9 mouse cellular contexts compared by ENCODE assay signal in genomic region chr4:45279981-45280548, GRCm38 (mm10). TPM values are rescaled to one million over a fixed set of nuclear protein-coding genes. Genes with fewer than 3 reads are reported as not detected.
DNase-seq lines count a peak whose midpoint lies in the region; ATAC-seq and TF ChIP-seq lines count a peak whose summit lies in the region.
"Had no signal": no experiment of that assay in that cellular context is flagged by ENCODE, and none has a peak within 500 bp of the region (broad histone marks: within the 10 kb centered on the region; RNA-seq: fewer than 3 reads in every experiment).

No protein-coding gene starts in this region.

- H3K4me1 ChIP-seq in kidney, adult 2 months (ENCODE audit: control insufficient read depth, insufficient read depth, low read length) = no peaks in the 10 kb centered on the region
- no peaks in the 10 kb centered on the region for H3K4me1 ChIP-seq in limb, embryonic 11.5 days (ENCODE audit: control insufficient read depth, insufficient read depth, low read length)
- no peaks in the 10 kb centered on the region for H3K4me1 ChIP-seq in midbrain, postnatal 0 days (ENCODE audit: insufficient read depth, low read length)
- H3K4me1 ChIP-seq: liver, embryonic 15.5 days had no signal

- no peaks in the 10 kb centered on the region for H3K36me3 ChIP-seq in kidney, adult 2 months (ENCODE audit: control insufficient read depth, insufficient read depth, low read length)
- no peaks in the 10 kb centered on the region for H3K36me3 ChIP-seq in limb, embryonic 11.5 days (ENCODE audit: control insufficient read depth, insufficient read depth, low read length)
- H3K36me3 ChIP-seq in midbrain, postnatal 0 days (ENCODE audit: insufficient read depth, low read length) = 0 out of 2 replicates have a peak, but pooled peaks cover 2% of the 10 kb centered on the region
- H3K36me3 ChIP-seq: liver, embryonic 15.5 days had no signal

- TF ChIP-seq CTCF in kidney, adult 2 months (conservative IDR thresholded peaks at IDR 0.05; ENCODE audit: insufficient read depth, insufficient read length, low read depth, low read length) = peak; percentile 93
- TF ChIP-seq CTCF in midbrain, postnatal 0 days (IDR thresholded peaks at IDR 0.05) = peak; percentile 98

- no peaks in the 10 kb centered on the region for H3K9me3 ChIP-seq in limb, embryonic 11.5 days (ENCODE audit: control insufficient read depth, low read length)
- H3K9me3 ChIP-seq in midbrain, postnatal 0 days (ENCODE audit: low read length) = no peaks in the 10 kb centered on the region
- H3K9me3 ChIP-seq: liver, embryonic 15.5 days had no signal

- 10% methylated on average over 4 of the region's 4 CpGs for WGBS in kidney, adult 2 months
- WGBS in limb, embryonic 11.5 days = 19% methylated on average over 4 of the region's 4 CpGs
- WGBS in midbrain, postnatal 0 days = 20% methylated on average over 4 of the region's 4 CpGs

- DNase-seq in 416B (ENCODE audit: low read depth) = peak; percentile 71
- DNase-seq in cerebellum, postnatal 4 days (ENCODE audit: low spot score in 2 of 2) = peak; percentile 43 to 68
- peak; percentile 79 for DNase-seq in kidney, adult 2 months
- DNase-seq in limb, embryonic 11.5 days (ENCODE audit: low spot score) = peak; percentile 71
- peak; percentile 88 for DNase-seq in midbrain, postnatal 0 days (ENCODE audit: low spot score)
- DNase-seq in spleen, postnatal 36 days (ENCODE audit: low spot score in 2 of 2) = peak; percentile 53 to 64

- H3K4me3 ChIP-seq in kidney, adult 2 months (ENCODE audit: insufficient read depth, low read depth, low read length) = no peak overlapping the region
- no peak overlapping the region for H3K4me3 ChIP-seq in limb, embryonic 11.5 days (ENCODE audit: low read depth, low read length)
- H3K4me3 ChIP-seq in midbrain, postnatal 0 days (ENCODE audit: low read depth, low read length) = no peak overlapping the region
- H3K4me3 ChIP-seq: liver, embryonic 15.5 days had no signal

- H3K27ac ChIP-seq in kidney, adult 2 months (ENCODE audit: insufficient read depth, low read depth, low read length) = no peak overlapping the region
- H3K27ac ChIP-seq in limb, embryonic 11.5 days (replicated peaks; ENCODE audit: low read depth, low read length) = no peak overlapping the region
- H3K27ac ChIP-seq in midbrain, postnatal 0 days (ENCODE audit: low read depth, low read length) = no peak overlapping the region
- H3K27ac ChIP-seq: liver, embryonic 15.5 days had no signal

- peak; percentile 59 for ATAC-seq in activated CD4-positive, CD25-positive, alpha-beta regulatory T cell, adult 4 months
- peak; percentile 79 for ATAC-seq in granulocyte monocyte progenitor cell, adult 5-6 weeks (replicated peaks; ENCODE audit: poor library complexity, severe bottlenecking)
- ATAC-seq in limb, embryonic 11.5 days (ENCODE audit: insufficient number of reproducible peaks, low FRiP score, low TSS enrichment, low read depth) = no peak
- 0 out of 2 replicates have a peak, but pooled peaks have one; percentile 52 for ATAC-seq in midbrain, postnatal 0 days (ENCODE audit: low FRiP score)

- no peak for TF ChIP-seq POLR2A in kidney, adult 2 months (IDR thresholded peaks at IDR 0.05; ENCODE audit: low read depth, low read length)

- H3K9ac ChIP-seq in limb, embryonic 11.5 days (ENCODE audit: low read length) = no peak overlapping the region
- H3K9ac ChIP-seq in midbrain, postnatal 0 days (replicated peaks; ENCODE audit: low read length, poor library complexity, severe bottlenecking) = no peak overlapping the region
- H3K9ac ChIP-seq: liver, embryonic 15.5 days had no signal

- no peaks in the 10 kb centered on the region for H3K27me3 ChIP-seq in kidney, adult 2 months (replicated peaks; ENCODE audit: control insufficient read depth, insufficient read depth, low read length)
- H3K27me3 ChIP-seq in limb, embryonic 11.5 days (ENCODE audit: control insufficient read depth, insufficient read depth, low read length) = no peaks in the 10 kb centered on the region
- no peaks in the 10 kb centered on the region for H3K27me3 ChIP-seq in midbrain, postnatal 0 days (ENCODE audit: insufficient read depth, low read length)

- H3K4me2 ChIP-seq in limb, embryonic 11.5 days (ENCODE audit: low read depth, severe bottlenecking) = no peak overlapping the region
- H3K4me2 ChIP-seq in midbrain, postnatal 0 days (ENCODE audit: low read depth, low read length, poor library complexity, severe bottlenecking) = no peak overlapping the region
- H3K4me2 ChIP-seq: liver, embryonic 15.5 days had no signal

RNA-seq across cellular contexts. Expression of gene Trmt10b, which starts 16.9 kb away (rescaled TPM):
- polyA plus RNA-seq in activated CD4-positive, CD25-positive, alpha-beta regulatory T cell, adult 4 months (2017; shearing (Covaris generic)) = 10 to 100 TPM; 13.9 to 14.9 TPM
- 10.5 and 19.3 TPM in 2 replicates for total RNA-seq in granulocyte monocyte progenitor cell, adult 5-6 weeks (2014; fragmentation: Nextera tagmentation)
- total RNA-seq in granulocyte monocyte progenitor cell, adult 5-6 weeks (2017) = 15.2 and 25.6 TPM in 2 replicates
- polyA plus RNA-seq in kidney, adult 2 months (2012; rRNA removed) = 3.2 and 3.9 TPM in 2 replicates
- 23.8 and 24.5 TPM in 2 replicates for polyA plus RNA-seq in limb, embryonic 11.5 days (2014; fragmentation: Nextera tagmentation; extraction: Ambion mirVana)
- total RNA-seq in midbrain, postnatal 0 days (2014; rRNA removed) = 9.7 and 12.5 TPM in 2 replicates
- 22.2 and 23.3 TPM in 2 replicates for polyA plus RNA-seq in midbrain, postnatal 0 days (2015; fragmentation: Nextera tagmentation; extraction: Ambion mirVana)
